Mouse (Mus musculus) neutrophil, adult 5-6 weeks (primary cell): ENCODE results near the gene Pbrm1. TPM values are rescaled to one million over a fixed set of nuclear protein-coding genes. Genes with fewer than 3 reads are reported as not detected.

Experiments used
- ATAC-seq: fragments of 151-379, 151-347 bp; 2 replicates; pipeline ENCODE4 v1.8.0; 2017; ENCODE audit warnings: mild to moderate bottlenecking, moderate TSS enrichment; ENCODE audit not compliant: insufficient number of reproducible peaks, poor library complexity, low FRiP score, severe bottlenecking; ENCODE audit errors: extremely low read depth
- total RNA-seq: library from RNA; stranded (forward); fragments of 200-1000 nt; gene quantifications from 2 replicates; pipeline ENCODE4 v1.2.3, GENCODE M21; 2017

Pbrm1 gene
- total RNA-seq, 1 experiment from 2014 or later = 62.5 TPM

- peak; percentile 33 for ATAC-seq
Observed at GRCm38 (mm10) chr14:31130236-31131220, 111.6 kb downstream of the Pbrm1 start, which contains the start of gene Nt5dc2. TSS of gene Nt5dc2 (plus strand) at chr14:31131053.

- ATAC-seq = no peak
Observed at GRCm38 (mm10) chr14:31131272-31131821, 112.4 kb downstream of the Pbrm1 start.

- ATAC-seq = no peak
Observed at GRCm38 (mm10) chr14:31132031-31132430, 113.1 kb downstream of the Pbrm1 start.

- ATAC-seq = no peak
Observed at GRCm38 (mm10) chr14:31132491-31132975, 113.6 kb downstream of the Pbrm1 start.

GRCm38 (mm10) chr14:31133023-31133665 lies 114.2 kb downstream of the Pbrm1 start:
- no peak for ATAC-seq

- no peak for ATAC-seq
Observed at GRCm38 (mm10) chr14:31134015-31135000, 115.4 kb downstream of the Pbrm1 start.

- no peak for ATAC-seq
Observed at GRCm38 (mm10) chr14:31135495-31136410, 116.8 kb downstream of the Pbrm1 start.

- no peak for ATAC-seq
Observed at GRCm38 (mm10) chr14:31136411-31137280, 117.7 kb downstream of the Pbrm1 start.

- ATAC-seq = no peak
Observed at GRCm38 (mm10) chr14:31137281-31137595, 118.3 kb downstream of the Pbrm1 start.

GRCm38 (mm10) chr14:31137791-31138190 lies 118.9 kb downstream of the Pbrm1 start:
- no peak for ATAC-seq

GRCm38 (mm10) chr14:31138219-31138896 lies 119.4 kb downstream of the Pbrm1 start:
- ATAC-seq = no peak

GRCm38 (mm10) chr14:31138897-31139429 lies 120.0 kb downstream of the Pbrm1 start:
- no peak for ATAC-seq

GRCm38 (mm10) chr14:31139666-31140065 lies 120.7 kb downstream of the Pbrm1 start:
- ATAC-seq = no peak

- ATAC-seq = no peak
Observed at GRCm38 (mm10) chr14:31140141-31140540, 121.2 kb downstream of the Pbrm1 start.

- ATAC-seq = no peak
Observed at GRCm38 (mm10) chr14:31141011-31141410, 122.1 kb downstream of the Pbrm1 start.

- ATAC-seq = no peak
Observed at GRCm38 (mm10) chr14:31145694-31146093, 126.8 kb downstream of the Pbrm1 start.
